Mouse (Mus musculus): ENCODE data around the gene Sik2. TPM values are rescaled to one million over a fixed set of nuclear protein-coding genes. Genes with fewer than 3 reads are reported as not detected.

The Sik2 gene
- total and polyA plus RNA-seq, 3 experiments: 18.7 to 72.8 (median 22.4) TPM

DNA sequence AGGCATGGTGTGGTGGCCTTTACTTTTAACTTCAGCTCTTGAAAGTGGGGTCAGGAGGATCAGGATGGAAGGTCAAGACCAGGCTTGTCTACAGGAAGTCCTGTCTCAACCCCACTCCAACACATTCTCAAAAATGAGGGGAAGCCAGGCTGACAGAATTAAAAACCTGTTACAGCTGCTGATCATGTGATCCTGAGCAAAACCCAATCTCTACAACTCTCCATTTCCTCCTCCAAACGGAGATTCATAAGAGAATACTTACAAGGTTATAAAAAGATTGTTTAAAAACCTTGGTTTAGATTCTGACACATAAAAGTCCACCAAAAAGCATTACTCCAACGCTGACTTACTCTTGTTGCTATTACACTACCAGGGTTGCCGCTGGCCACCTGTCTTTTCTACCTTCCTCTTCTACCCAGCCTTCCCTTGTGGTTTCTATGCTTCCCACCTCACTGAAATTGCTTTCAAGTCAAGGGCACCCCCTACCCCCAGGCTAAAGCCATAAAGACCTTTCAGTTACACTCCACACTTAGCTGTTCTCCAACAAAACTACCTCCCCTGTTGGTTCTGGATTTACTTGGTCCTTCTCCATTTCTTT, 67.0 kb downstream of the Sik2 start:
- TF ChIP-seq CTCF (IDR thresholded peaks at IDR 0.05; ENCODE audit: low read depth, low read length): no peak
- Histone ChIP-seq H3K4me3 (ENCODE audit: low read depth, low read length) (no peak overlapping the region), H3K4me1 (ENCODE audit: insufficient read depth, low read depth, low read length) (peaks cover 27% of the 10 kb centered on the region), H3K9me3 (replicated peaks) (no peaks in the 10 kb centered on the region), H3K27me3 (ENCODE audit: insufficient read depth, low read length) (no peaks in the 10 kb centered on the region), H3K36me3 (replicated peaks) (peaks cover 19% of the 10 kb centered on the region)
- ATAC-seq (ENCODE audit: extremely low read depth, insufficient number of reproducible peaks, low FRiP score, poor library complexity, severe bottlenecking): no peak
- DNase-seq (ENCODE audit: low spot score): no peak

DNA sequence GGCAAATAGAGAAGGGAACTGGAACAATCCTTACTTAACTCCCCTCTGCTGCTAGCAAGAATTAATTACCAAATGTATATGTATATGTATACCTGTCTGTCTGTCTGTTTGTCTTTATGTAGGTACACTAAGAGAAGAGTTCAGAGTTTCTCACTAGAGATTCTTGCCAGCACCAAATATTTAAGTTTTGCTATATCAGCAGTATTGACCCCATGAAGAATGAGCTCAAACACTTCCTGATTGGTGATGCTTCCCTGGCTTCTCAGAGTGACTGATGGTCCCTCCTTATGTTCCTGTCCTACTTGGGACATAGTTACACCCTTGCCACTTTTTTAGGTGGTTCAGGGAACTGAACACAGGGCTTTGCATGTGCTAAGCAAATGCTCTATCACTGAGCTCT, 78.9 kb downstream of the Sik2 start:
- H3K27me3 ChIP-seq (ENCODE audit: insufficient read depth, low read length): no peaks in the 10 kb centered on the region
- TF ChIP-seq TAL1 (conservative IDR thresholded peaks at IDR 0.05; ENCODE audit: low read depth, low read length) (no peak), GATA1 (IDR thresholded peaks at IDR 0.05; ENCODE audit: borderline replicate concordance, low read length) (no peak), GATA2 (IDR thresholded peaks at IDR 0.05; ENCODE audit: borderline replicate concordance, low read depth, low read length) (no peak), POLR2AphosphoS5 (IDR thresholded peaks at IDR 0.05; ENCODE audit: insufficient replicate concordance, low read depth, low read length) (no peak), CTCF (IDR thresholded peaks at IDR 0.05; ENCODE audit: low read depth, low read length) (no peak)

GRCm38 (mm10) chr9:50925801-50926200, 83.1 kb downstream of the Sik2 start:
- DNase-seq (ENCODE audit: low spot score) (no peak), ATAC-seq (ENCODE audit: extremely low read depth, insufficient number of reproducible peaks, low FRiP score, poor library complexity, severe bottlenecking) (no peak)
- Histone ChIP-seq H3K4me1 (ENCODE audit: insufficient read depth, low read depth, low read length) (peaks cover 38% of the 10 kb centered on the region), H3K36me3 (replicated peaks) (peaks cover 40% of the 10 kb centered on the region), H3K9me3 (replicated peaks) (no peaks in the 10 kb centered on the region), H3K27me3 (ENCODE audit: insufficient read depth, low read length) (no peaks in the 10 kb centered on the region), H3K4me3 (ENCODE audit: low read depth, low read length) (no peak overlapping the region; the same call in 1 of the 2 replicates)
- TF ChIP-seq POLR2AphosphoS5 (IDR thresholded peaks at IDR 0.05; ENCODE audit: insufficient replicate concordance, low read depth, low read length): no peak
- no peak for TF ChIP-seq CTCF (IDR thresholded peaks at IDR 0.05; ENCODE audit: low read depth, low read length)
- TF ChIP-seq GATA1 (IDR thresholded peaks at IDR 0.05; ENCODE audit: borderline replicate concordance, low read length): no peak

More for the DNA sequence above, 78.9 kb downstream of the Sik2 start:
- ATAC-seq (ENCODE audit: extremely low read depth, insufficient number of reproducible peaks, low FRiP score, poor library complexity, severe bottlenecking) (no peak), DNase-seq (ENCODE audit: low spot score) (no peak)
- peaks cover 13% of the 10 kb centered on the region for H3K4me1 ChIP-seq (ENCODE audit: insufficient read depth, low read depth, low read length)
- H3K36me3 ChIP-seq (replicated peaks): peaks cover 46% of the 10 kb centered on the region
- 0 out of 2 replicates have a peak, but pooled peaks cover 2% of the 10 kb centered on the region for H3K9me3 ChIP-seq (replicated peaks)
- no peak overlapping the region for H3K4me3 ChIP-seq (ENCODE audit: low read depth, low read length)

DNA sequence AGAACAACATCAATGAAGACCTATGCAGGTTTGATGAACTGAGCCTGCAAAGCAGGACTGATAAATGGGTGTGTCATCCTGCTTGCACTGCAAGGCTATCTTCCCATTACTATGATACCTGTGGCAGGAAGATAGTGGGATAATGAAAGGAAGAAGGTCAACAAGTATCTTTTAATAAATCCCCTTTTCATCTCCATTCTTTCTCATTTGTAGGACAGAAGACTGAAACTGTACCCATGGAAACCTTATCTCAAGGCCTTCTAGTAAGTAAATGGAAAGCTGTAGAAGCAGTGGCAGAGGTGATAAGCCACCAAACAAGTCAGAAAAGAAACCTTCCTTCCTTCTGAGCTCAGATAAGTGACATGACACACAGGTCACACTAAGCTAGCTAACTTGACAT, 84.4 kb downstream of the Sik2 start:
- peak; percentile 64 for ATAC-seq (ENCODE audit: extremely low read depth, insufficient number of reproducible peaks, low FRiP score, poor library complexity, severe bottlenecking)
- Histone ChIP-seq H3K36me3 (replicated peaks) (peaks cover 34% of the 10 kb centered on the region), H3K4me3 (ENCODE audit: low read depth, low read length) (peak overlapping the region; percentile 16; the same call in 1 of the 2 replicates), H3K27me3 (ENCODE audit: insufficient read depth, low read length) (no peaks in the 10 kb centered on the region), H3K9me3 (replicated peaks) (no peaks in the 10 kb centered on the region), H3K4me1 (ENCODE audit: insufficient read depth, low read depth, low read length) (peaks cover 38% of the 10 kb centered on the region)
- TF ChIP-seq TAL1 (conservative IDR thresholded peaks at IDR 0.05; ENCODE audit: low read depth, low read length) (peak; percentile 58), GATA1 (IDR thresholded peaks at IDR 0.05; ENCODE audit: borderline replicate concordance, low read length) (no peak), GATA2 (IDR thresholded peaks at IDR 0.05; ENCODE audit: borderline replicate concordance, low read depth, low read length) (no peak)
- DNase-seq (ENCODE audit: low spot score): no peak

GRCm38 (mm10) chr9:50922363-50923153, 86.3 kb downstream of the Sik2 start:
- ATAC-seq (ENCODE audit: extremely low read depth, insufficient number of reproducible peaks, low FRiP score, poor library complexity, severe bottlenecking) (peak; percentile 61), DNase-seq (ENCODE audit: low spot score) (no peak)
- Histone ChIP-seq H3K27me3 (ENCODE audit: insufficient read depth, low read length) (no peaks in the 10 kb centered on the region), H3K4me3 (ENCODE audit: low read depth, low read length) (no peak overlapping the region), H3K4me1 (ENCODE audit: insufficient read depth, low read depth, low read length) (peaks cover 35% of the 10 kb centered on the region), H3K9me3 (replicated peaks) (no peaks in the 10 kb centered on the region), H3K36me3 (replicated peaks) (peaks cover 36% of the 10 kb centered on the region)
- TF ChIP-seq CTCF (IDR thresholded peaks at IDR 0.05; ENCODE audit: low read depth, low read length) (no peak), TAL1 (conservative IDR thresholded peaks at IDR 0.05; ENCODE audit: low read depth, low read length) (no peak), GATA2 (IDR thresholded peaks at IDR 0.05; ENCODE audit: borderline replicate concordance, low read depth, low read length) (no peak), POLR2AphosphoS5 (IDR thresholded peaks at IDR 0.05; ENCODE audit: insufficient replicate concordance, low read depth, low read length) (no peak), GATA1 (IDR thresholded peaks at IDR 0.05; ENCODE audit: borderline replicate concordance, low read length) (no peak)

DNA sequence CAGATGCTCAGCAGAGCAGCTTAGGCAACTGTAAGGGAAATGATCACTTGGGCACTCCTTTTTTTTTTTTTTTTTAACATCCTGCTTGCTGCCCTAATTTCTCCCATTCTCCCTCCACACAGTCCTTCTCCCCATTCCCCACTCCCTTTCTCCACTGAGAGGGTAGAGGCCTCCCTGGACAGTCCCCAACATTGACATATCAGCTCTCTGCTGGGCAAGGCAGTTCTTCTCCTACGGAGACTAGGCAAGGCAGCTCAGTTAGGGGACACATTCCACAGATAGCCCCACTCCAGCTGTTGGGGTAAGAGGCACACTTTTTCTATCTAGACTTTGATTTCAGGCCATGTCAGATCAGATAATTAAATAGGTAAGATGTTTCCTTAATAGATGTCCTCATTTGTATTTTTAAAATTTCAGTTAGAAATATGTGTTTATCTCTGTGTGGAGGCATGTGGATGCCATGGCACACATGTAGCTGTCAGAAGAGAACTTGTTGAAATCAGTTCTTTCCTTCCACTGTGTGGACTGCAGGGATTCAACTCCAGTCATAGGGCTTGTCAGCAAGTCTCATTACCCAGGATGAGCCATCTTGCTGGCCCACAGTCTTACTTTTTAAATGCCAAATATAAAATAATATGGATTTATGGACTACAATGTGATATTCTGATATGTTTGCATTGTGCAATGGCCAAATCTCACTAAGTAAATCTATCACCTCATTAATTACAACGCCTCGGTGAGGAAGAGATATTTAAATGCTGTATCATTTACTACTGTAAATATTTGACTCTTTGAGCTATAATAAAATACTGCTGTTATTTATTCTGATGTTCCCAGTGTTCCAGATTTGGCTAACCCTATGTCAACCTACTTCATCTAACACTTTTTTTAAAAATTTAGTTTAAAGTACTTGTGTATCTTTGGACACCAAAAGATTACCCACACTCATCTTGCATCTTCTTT, 87.7 kb downstream of the Sik2 start:
- Histone ChIP-seq H3K4me1 (ENCODE audit: insufficient read depth, low read depth, low read length) (peaks cover 30% of the 10 kb centered on the region), H3K36me3 (replicated peaks) (peaks cover 43% of the 10 kb centered on the region), H3K4me3 (ENCODE audit: low read depth, low read length) (no peak overlapping the region), H3K27me3 (ENCODE audit: insufficient read depth, low read length) (no peaks in the 10 kb centered on the region), H3K9me3 (replicated peaks) (no peaks in the 10 kb centered on the region)
- TF ChIP-seq GATA1 (IDR thresholded peaks at IDR 0.05; ENCODE audit: borderline replicate concordance, low read length): no peak
- TF ChIP-seq POLR2AphosphoS5 (IDR thresholded peaks at IDR 0.05; ENCODE audit: insufficient replicate concordance, low read depth, low read length): no peak
- TF ChIP-seq TAL1 (conservative IDR thresholded peaks at IDR 0.05; ENCODE audit: low read depth, low read length): no peak
- no peak for TF ChIP-seq GATA2 (IDR thresholded peaks at IDR 0.05; ENCODE audit: borderline replicate concordance, low read depth, low read length)
- TF ChIP-seq CTCF (IDR thresholded peaks at IDR 0.05; ENCODE audit: low read depth, low read length): no peak
- DNase-seq (ENCODE audit: low spot score) (no peak), ATAC-seq (ENCODE audit: extremely low read depth, insufficient number of reproducible peaks, low FRiP score, poor library complexity, severe bottlenecking) (no peak)
